Mouse (Mus musculus) Patski (cell line): ENCODE measurements around the gene Gm21974. TPM values are rescaled to one million over a fixed set of nuclear protein-coding genes. Genes with fewer than 3 reads are reported as not detected.
"Not testable (repeated sequence)": the region's sequence is repeated elsewhere in the genome, so short reads cannot be mapped to it uniquely, and the experiment has no call there.

ENCODE experiments used
- ATAC-seq: fragments of 100-300 bp; one replicate; pipeline ENCODE4 v1.8.0; 2021
- CTCF ChIA-PET: fragments of 350-600 bp; sonication (Branson Sonifier 250); formaldehyde crosslinking; loops from one replicate; lab custom pipeline; 2022; ENCODE audit warnings: inconsistent platforms; lab: Charles Lee
- POLR2A ChIA-PET: fragments of 350-600 bp; sonication (Branson Sonifier 250); formaldehyde crosslinking; loops from one replicate; lab custom pipeline; 2022; ENCODE audit warnings: antibody characterized with exemption, inconsistent platforms; lab: Charles Lee
- DNase-seq: peaks from one replicate; pipeline ENCODE4 v3.0.0-alpha.2; 2011; ENCODE audit warnings: low read depth, low spot score
- H3K27me3 ChIP-seq: fragments of 371-371 bp; one replicate; pipeline ENCODE4 v1.5.1; 2021
- CTCF ChIP-seq: fragments of 100-300 bp; IDR thresholded peaks from one replicate; pipeline ENCODE4 v1.5.1; 2021
- in situ Hi-C: fragments of 300-500 bp; cut with MboI; formaldehyde crosslinking; loops from 3 replicates; pipeline ENCODE4 v1.11.1; 2018; ENCODE audit warnings: low pct_unique_long_range_greater_than_20kb, mixed read lengths
- polyA plus RNA-seq: library from polyadenylated mRNA; unstranded; gene quantifications from one replicate; pipeline ENCODE4 v1.2.3, GENCODE M21; 2021

Gene Gm21974
- polyA plus RNA-seq, result not detected

GRCm38 (mm10) chr7:127895442-127895841 is at the start of gene Gm21974, which contains the start of gene Vkorc1:
Gene Gm21974, minus strand, starts transcription at chr7:127895454.
Gene Vkorc1, minus strand, starts transcription at chr7:127895617.
- CTCF ChIA-PET, result interaction anchor here (0.7 to 2.2 kb wide), 7 partner anchors 8 to 94 kb away, joined by 3 to 6 read pairs (median 3); partner anchors contain the start of genes Hsd3b7 and Kat8
- in situ Hi-C loops, result no loop called here
- no peak for TF ChIP-seq CTCF
- DNase-seq (peak; percentile 88), ATAC-seq (peak; percentile 96)
- POLR2A ChIA-PET, result no interaction called here
- H3K27me3 ChIP-seq, result no peaks in the 10 kb centered on the region

- ChIA-PET CTCF (interaction anchor here (1.1 kb wide), 1 partner anchor 27 kb away, joined by 3 read pairs; no protein-coding TSS in a partner anchor), POLR2A (no interaction called here)
- no peak for TF ChIP-seq CTCF
- DNase-seq (no peak), ATAC-seq (no peak)
- peaks cover 3% of the 10 kb centered on the region for H3K27me3 ChIP-seq
- in situ Hi-C loops, result no loop called here
Observed at GRCm38 (mm10) chr7:127944614-127945013, 49.4 kb upstream of the Gm21974 start.

- DNase-seq, ATAC-seq, in situ Hi-C loops, H3K27me3 ChIP-seq: not testable (repeated sequence)
- POLR2A ChIA-PET, result interaction anchor here (0.6 kb wide), 1 partner anchor 126 kb away, joined by 3 read pairs; no protein-coding TSS in a partner anchor
- CTCF ChIA-PET, result interaction anchor here (1.2 kb wide), 1 partner anchor 9 kb away, joined by 4 read pairs; no protein-coding TSS in a partner anchor
Observed at GRCm38 (mm10) chr7:127942097-127942496, 46.8 kb upstream of the Gm21974 start.

GRCm38 (mm10) chr7:127936216-127936884 is 41.1 kb upstream of the Gm21974 start:
- POLR2A ChIA-PET, result interaction anchor here (0.6 to 6.3 kb wide), 4 partner anchors 19 to 128 kb away, joined by 3 to 21 read pairs (median 4); partner anchors contain the start of gene Kat8
- DNase-seq (no peak), ATAC-seq (no peak)
- CTCF ChIA-PET, result interaction anchor here (0.9 to 8.7 kb wide), 8 partner anchors 9 to 166 kb away, joined by 3 to 123 read pairs (median 3); partner anchors contain the start of gene Kat8
- in situ Hi-C loops, result loop anchor here (5.0 kb wide), 1 partner anchor 159 kb away; the partner anchor contains the start of gene Setd1a
- H3K27me3 ChIP-seq, result no peaks in the 10 kb centered on the region
- no peak for TF ChIP-seq CTCF

GRCm38 (mm10) chr7:127935748-127936159 is 40.5 kb upstream of the Gm21974 start:
- in situ Hi-C loops, result loop anchor here (5.0 kb wide), 1 partner anchor 158 kb away; the partner anchor contains the start of gene Setd1a
- DNase-seq (no peak), ATAC-seq (no peak)
- no peaks in the 10 kb centered on the region for H3K27me3 ChIP-seq
- CTCF ChIA-PET, result interaction anchor here (0.9 to 8.7 kb wide), 11 partner anchors 8 to 165 kb away, joined by 3 to 123 read pairs (median 3); partner anchors contain the start of gene Kat8
- POLR2A ChIA-PET, result interaction anchor here (0.8 to 6.3 kb wide), 3 partner anchors 18 to 31 kb away, joined by 3 to 21 read pairs (median 4); partner anchors contain the start of gene Kat8
- no peak for TF ChIP-seq CTCF

- ATAC-seq (peak; percentile 76), DNase-seq (no peak)
- no peaks in the 10 kb centered on the region for H3K27me3 ChIP-seq
- in situ Hi-C loops, result loop anchor here (5.0 kb wide), 1 partner anchor 158 kb away; the partner anchor contains the start of gene Setd1a
- POLR2A ChIA-PET, result interaction anchor here (0.7 to 6.3 kb wide), 3 partner anchors 11 to 24 kb away, joined by 3 to 21 read pairs (median 3); partner anchors contain the start of gene Kat8
- TF ChIP-seq CTCF, result no peak
- CTCF ChIA-PET, result interaction anchor here (0.6 to 8.7 kb wide), 14 partner anchors 8 to 164 kb away, joined by 3 to 123 read pairs (median 3); partner anchors contain the start of genes Gm21974, Kat8 and Vkorc1
Observed at GRCm38 (mm10) chr7:127935028-127935722, 39.9 kb upstream of the Gm21974 start.

GRCm38 (mm10) chr7:127934075-127934474 is 38.8 kb upstream of the Gm21974 start:
- ChIA-PET CTCF (interaction anchor here (0.7 to 8.7 kb wide), 3 partner anchors 13 to 161 kb away, joined by 3 to 123 read pairs (median 3); partner anchors contain the start of genes Gm21974 and Vkorc1), POLR2A (interaction anchor here (6.3 kb wide), 1 partner anchor 22 kb away, joined by 21 read pairs; the partner anchor contains the start of gene Kat8)
- no peak for DNase-seq
- no peak for TF ChIP-seq CTCF
- H3K27me3 ChIP-seq, result no peaks in the 10 kb centered on the region
- in situ Hi-C loops, result no loop called here
- no peak for ATAC-seq

GRCm38 (mm10) chr7:127932273-127933031 is 37.2 kb upstream of the Gm21974 start:
- ATAC-seq (peak; percentile 28), DNase-seq (no peak)
- ChIA-PET CTCF (interaction anchor here (1.7 to 8.7 kb wide), 2 partner anchors 10 to 11 kb away, joined by 4 to 123 read pairs; no protein-coding TSS in a partner anchor), POLR2A (interaction anchor here (0.6 to 6.3 kb wide), 4 partner anchors 10 to 91 kb away, joined by 3 to 21 read pairs (median 4); partner anchors contain the start of gene Kat8)
- in situ Hi-C loops, result no loop called here
- no peaks in the 10 kb centered on the region for H3K27me3 ChIP-seq
- TF ChIP-seq CTCF, result no peak
